Mouse (Mus musculus) monocyte, adult 5-6 weeks (primary cell): ENCODE data around the gene Dynlrb2. TPM values are rescaled to one million over a fixed set of nuclear protein-coding genes. Genes with fewer than 3 reads are reported as not detected.

Experiments
- ATAC-seq: fragments of 153-309, 156-312 bp; replicated peaks from 2 replicates; pipeline ENCODE4 v1.8.0; 2017; ENCODE audit warnings: mild to moderate bottlenecking; ENCODE audit not compliant: low TSS enrichment, insufficient number of reproducible peaks, severe bottlenecking, poor library complexity, low FRiP score
- total RNA-seq: library from RNA; stranded (forward); fragments of 200-1000, 200-491, 200-594 nt; gene quantifications from 3 replicates; pipeline ENCODE4 v1.2.3, GENCODE M21; 2017

Gene Dynlrb2
- total RNA-seq = not detected in 3 replicates

GRCm38 (mm10) chr8:116504477-116505120 lies at the start of gene Dynlrb2:
TSS of gene Dynlrb2 (plus strand) at chr8:116504974.
- ATAC-seq = peak; percentile 95

DNA sequence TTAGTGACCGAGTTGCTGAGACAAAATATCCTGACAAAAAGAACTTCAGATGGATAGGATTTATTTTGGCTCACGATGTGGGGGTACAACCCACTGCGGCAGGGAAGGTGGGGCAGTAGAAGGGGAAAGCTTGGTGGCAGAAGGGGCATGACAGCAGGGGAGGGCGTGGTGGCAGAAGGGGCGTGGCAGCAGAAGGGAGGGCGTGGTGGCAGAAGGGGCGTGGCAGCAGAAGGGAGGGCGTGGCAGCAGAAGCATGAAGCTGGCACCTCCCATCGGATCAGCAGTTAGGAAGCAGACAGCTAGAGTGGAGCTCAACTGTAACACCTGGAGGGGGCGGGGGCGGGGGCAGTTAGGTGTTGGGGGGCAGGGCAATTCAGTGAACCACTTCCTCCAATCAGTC lies 46.2 kb upstream of the Dynlrb2 start:
- no peak for ATAC-seq

- ATAC-seq = no peak
Measured at GRCm38 (mm10) chr8:116461472-116461871, 43.3 kb upstream of the Dynlrb2 start.

- ATAC-seq = no peak
Measured at GRCm38 (mm10) chr8:116466586-116466985, 38.2 kb upstream of the Dynlrb2 start.

DNA sequence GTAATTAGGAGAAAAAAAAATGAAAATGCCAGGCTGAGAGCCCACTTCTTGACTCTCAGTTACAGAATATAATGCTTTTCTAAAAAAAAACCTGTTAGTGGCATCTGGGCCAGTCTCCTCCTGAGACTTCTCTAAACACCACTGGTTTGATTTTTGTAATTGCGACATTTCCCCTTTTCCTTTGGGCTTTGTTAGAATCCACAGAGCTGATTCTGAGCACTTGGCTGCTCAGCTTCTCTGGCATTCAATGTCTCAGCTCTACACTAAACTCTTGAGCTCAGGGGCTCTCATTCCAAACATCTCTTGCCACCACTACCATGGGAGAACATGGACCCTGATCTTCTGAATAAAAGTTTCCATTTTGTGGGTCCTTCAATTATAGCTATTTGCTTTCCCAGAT lies 37.7 kb upstream of the Dynlrb2 start:
- ATAC-seq = no peak

DNA sequence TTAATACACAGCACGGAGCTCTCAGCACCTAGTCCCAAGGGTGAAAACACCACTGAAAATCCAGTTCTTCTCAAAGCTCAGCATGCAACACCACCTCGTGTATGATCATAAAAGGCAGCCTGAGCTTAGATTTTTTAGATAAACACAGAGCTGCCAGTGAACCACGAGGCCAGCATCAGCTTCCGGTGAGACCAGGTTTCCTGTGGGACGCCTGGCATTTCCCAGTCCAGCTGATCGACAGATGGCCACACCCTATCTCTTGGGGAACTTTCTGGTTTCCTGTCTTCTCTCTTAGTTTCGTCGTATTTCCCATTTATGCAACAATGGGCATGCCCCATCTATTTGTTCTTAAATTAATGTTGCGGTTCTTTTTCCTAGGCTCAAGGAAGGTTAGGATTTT lies 26.8 kb upstream of the Dynlrb2 start:
- no peak for ATAC-seq

DNA sequence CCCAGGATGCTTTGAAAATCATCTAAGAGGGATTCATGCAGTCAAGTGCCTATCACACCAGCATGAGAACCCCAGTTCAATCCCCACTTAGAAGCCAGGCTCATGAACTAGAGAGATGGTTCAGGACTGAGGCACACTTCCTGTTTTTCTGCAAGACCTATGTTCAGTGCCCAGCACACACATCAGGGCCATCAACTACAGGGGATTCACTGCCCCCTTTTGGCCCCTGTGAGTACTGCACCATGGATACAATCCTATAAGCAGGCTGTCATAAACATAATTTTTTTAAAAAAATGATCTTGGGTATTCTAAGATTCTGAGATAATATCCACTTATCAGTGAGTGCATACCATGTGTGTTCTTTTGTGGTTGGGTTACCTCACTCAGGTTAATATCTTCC lies 26.1 kb upstream of the Dynlrb2 start:
- ATAC-seq = no peak

DNA sequence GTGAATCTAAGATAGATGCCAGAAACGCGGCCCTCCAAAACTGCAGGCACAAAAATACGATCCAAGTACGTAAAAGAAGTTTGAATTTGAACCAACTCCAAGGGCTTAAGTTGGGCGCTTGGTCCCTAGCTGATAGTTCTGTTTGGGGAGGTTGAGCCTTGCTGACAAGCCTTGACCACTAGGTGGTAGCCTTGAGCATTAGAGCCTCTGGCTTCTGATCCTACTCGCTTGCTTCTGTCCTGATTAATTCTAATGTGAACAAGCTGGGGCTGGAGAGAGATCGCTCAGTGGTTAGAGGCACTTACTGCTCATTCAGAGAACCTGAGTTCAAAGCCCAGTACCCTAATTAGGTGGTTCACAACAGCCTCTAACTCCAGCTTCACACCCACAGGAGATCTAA lies 23.9 kb upstream of the Dynlrb2 start:
- ATAC-seq = peak; percentile 67

DNA sequence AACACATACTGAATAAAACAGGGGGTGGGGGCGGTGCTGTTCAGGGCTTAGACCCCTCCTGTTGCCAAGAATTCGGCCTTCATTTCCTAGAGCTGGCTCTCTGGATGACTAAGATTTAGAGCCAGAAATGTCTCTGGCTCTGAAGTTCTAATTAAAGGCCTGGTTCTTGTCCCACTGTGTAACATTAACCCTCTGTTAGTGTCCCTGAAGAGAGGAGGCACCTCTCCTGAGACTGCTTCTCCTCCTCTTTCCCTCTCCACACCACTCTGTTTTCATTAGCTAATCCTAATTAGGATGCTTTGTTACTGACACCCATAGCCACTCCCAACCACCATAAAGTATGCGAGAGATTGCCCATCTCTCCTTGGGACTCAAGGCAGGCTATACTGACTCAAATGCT lies 22.0 kb upstream of the Dynlrb2 start:
- no peak for ATAC-seq

DNA sequence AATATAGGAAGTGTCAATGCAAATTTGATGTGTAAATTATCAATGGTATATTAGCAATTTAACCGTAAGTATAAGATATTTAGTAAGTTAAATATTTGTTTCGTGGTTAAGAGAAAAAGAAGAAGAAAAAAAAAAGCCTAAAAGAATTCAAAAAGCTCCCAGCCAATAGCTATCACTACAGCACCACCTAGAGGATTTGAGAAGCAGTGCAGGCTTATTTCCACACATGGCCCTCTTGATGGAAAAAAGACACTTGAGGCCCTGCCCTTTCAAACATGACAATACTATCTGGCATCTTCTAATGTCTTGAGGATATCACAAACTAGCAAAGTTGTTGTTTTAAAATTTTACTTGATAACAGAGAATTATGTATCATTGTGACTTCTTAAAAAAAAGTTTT lies 20.7 kb upstream of the Dynlrb2 start:
- ATAC-seq = no peak

DNA sequence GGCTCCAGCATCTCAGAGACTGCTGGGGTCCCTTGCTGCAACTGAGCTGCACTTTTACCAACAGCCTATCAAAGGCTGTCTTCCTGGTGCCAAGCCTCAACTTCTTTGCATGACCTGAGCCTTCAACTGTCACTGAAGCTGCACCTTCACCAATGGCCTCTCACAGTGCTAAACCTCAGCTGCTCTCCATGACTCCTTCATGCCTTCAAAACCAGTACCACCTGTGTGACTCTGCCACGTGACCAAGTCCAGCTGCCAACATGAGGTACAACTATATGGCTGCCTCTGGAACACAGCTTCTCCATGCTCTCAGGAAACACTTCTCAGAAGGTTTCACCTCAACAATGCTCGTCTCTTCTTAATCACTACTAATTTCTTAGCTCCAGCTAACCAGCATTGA lies 16.2 kb upstream of the Dynlrb2 start:
- ATAC-seq = no peak

DNA sequence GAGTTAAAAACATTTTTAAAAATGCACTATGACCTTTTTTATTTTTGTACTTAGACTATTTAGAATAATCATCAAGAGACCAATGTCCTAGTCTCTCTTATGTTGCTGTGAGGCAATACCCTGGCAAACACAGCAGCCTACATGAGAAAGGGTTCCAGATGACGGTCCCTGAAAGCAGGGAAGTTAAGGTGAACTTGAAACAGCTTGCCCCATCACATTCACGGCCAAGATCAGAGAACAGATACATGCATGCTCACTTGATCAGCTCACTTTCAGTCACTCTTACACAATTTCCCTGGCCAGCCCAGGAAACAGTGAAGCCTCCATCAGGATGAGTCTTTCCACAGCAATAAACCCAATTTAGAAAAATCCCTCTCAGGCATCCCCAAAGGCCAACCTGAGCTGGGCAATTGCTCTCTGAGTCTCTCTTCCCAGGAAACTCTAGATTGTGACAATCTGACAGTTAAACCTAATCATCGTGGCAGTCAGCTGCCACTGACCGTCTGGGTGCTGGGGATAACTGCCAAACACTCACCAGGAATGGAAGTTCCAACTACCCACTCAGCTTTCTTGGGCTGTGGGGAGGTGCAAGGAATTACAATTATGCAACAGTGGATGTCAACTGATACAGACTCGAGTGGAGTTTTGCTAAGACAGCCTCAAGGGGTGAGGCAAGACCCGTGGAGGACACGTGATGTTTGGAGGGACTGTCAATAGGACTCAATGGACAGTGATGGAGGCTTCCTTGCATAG lies 4.5 kb upstream of the Dynlrb2 start:
- ATAC-seq = no peak

- ATAC-seq = no peak
Measured at GRCm38 (mm10) chr8:116508721-116509120, 3.9 kb downstream of the Dynlrb2 start.

GRCm38 (mm10) chr8:116509247-116509646 lies 4.5 kb downstream of the Dynlrb2 start:
- no peak for ATAC-seq

DNA sequence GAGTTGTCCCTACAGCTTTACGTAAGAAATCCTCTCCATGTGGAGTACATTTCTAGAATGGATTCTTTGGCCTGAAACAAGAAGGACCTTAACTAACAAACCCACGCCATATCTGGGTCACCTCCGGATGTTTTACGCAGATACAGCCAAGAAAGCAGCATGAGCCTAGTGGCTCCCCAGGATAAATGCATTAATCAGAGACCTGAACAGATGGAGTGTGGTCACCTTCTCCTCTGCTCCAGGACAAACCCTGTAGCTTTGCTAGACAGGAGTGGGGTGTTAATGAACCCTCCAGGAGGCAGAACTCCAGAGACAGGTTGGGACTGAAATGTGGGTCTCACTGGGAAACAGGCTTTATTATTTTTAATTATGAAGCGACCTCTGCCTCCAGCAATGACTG lies 14.9 kb downstream of the Dynlrb2 start:
- no peak for ATAC-seq

DNA sequence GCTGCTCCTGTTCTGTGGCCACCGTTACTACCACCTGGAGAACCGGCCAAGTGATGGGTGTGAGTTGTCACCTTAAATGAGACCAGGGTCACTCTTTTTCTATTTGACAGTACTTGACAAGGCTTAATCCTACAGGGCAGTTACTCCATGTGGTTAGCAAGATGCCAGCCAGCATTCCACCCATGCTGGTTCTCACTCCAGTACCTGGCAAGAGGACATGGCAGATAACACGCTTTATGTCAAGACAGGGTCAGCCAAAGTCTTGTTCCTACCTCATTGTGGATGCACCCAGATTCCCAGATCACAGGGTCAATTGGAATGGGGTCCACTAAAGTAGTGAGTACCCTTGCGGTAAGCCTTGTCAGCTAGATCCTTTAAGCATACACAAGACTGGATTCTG lies 16.4 kb downstream of the Dynlrb2 start:
- no peak for ATAC-seq

DNA sequence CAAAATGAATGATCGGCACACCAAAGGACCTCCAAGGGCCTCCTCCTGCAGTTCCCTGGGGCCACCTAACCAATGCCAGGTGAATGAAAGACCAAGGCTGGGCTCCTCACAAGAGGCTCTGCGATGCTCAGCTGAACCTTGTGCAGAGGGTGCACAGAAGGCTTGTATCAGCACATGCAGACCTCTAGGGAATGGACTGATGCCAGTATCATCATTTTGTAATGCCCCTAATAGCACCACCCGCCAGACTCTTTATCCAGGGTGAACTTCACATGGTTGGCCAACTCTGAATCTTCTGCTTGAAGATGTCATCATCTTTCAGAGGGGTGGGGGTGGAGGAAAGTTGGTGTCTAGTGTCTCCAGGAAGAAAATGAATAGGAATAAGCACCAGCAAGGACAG lies 16.9 kb downstream of the Dynlrb2 start:
- no peak for ATAC-seq

GRCm38 (mm10) chr8:116522104-116522767 lies 17.5 kb downstream of the Dynlrb2 start:
- no peak for ATAC-seq

GRCm38 (mm10) chr8:116524915-116525314 lies 20.1 kb downstream of the Dynlrb2 start:
- ATAC-seq = no peak

DNA sequence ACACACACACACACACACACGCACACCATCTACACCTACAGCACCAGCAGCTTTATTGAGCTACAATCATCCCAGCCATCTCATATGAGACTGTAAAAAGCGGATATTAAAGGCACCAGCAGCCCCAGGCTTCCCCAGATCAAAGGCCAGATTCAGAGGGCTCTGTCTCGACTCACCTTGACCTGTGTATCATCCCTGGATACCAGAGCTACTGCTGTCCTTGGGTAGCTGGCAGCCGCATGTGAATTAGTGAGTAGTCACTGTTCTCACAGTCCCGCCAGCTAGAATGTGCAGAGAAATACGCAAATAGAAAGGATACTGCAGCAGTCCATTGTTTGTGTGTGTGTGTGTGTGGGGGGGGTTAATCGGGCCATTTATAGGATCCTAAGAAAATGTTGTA lies 24.0 kb downstream of the Dynlrb2 start:
- no peak for ATAC-seq
